Mouse (Mus musculus): ENCODE data around the gene Sorcs3.

Sorcs3 gene

GRCm38 (mm10) chr19:48727601-48728000 lies 521.8 kb downstream of the Sorcs3 start:
- no peak for DNase-seq

- DNase-seq, result no peak
These were observed 525.9 kb downstream of the Sorcs3 start for GRCm38 (mm10) chr19:48731731-48732130.

- DNase-seq, result no peak
These were observed 528.5 kb downstream of the Sorcs3 start for GRCm38 (mm10) chr19:48734370-48734769.

GRCm38 (mm10) chr19:48737554-48737953 lies 531.7 kb downstream of the Sorcs3 start:
- DNase-seq, result no peak

- DNase-seq, result no peak
These were observed 549.3 kb downstream of the Sorcs3 start for GRCm38 (mm10) chr19:48755156-48755555.

GRCm38 (mm10) chr19:48756831-48757230 lies 551.0 kb downstream of the Sorcs3 start:
- DNase-seq, result no peak

GRCm38 (mm10) chr19:48766524-48766923 lies 560.7 kb downstream of the Sorcs3 start:
- no peak for DNase-seq

GRCm38 (mm10) chr19:48771565-48771964 lies 565.7 kb downstream of the Sorcs3 start:
- DNase-seq, result peak; percentile 17

- DNase-seq, result no peak
These were observed 573.4 kb downstream of the Sorcs3 start for GRCm38 (mm10) chr19:48779095-48779765.

- no peak for DNase-seq
These were observed 575.0 kb downstream of the Sorcs3 start for GRCm38 (mm10) chr19:48780813-48781212.

GRCm38 (mm10) chr19:48782024-48782721 lies 576.3 kb downstream of the Sorcs3 start:
- DNase-seq, result no peak

- no peak for DNase-seq
These were observed 581.4 kb downstream of the Sorcs3 start for GRCm38 (mm10) chr19:48787269-48787668.

GRCm38 (mm10) chr19:48804546-48804945 lies 598.7 kb downstream of the Sorcs3 start:
- DNase-seq, result peak; percentile 60

GRCm38 (mm10) chr19:48811541-48811940 lies 605.7 kb downstream of the Sorcs3 start:
- DNase-seq, result peak; percentile 22

GRCm38 (mm10) chr19:48813823-48814222 lies 608.0 kb downstream of the Sorcs3 start:
- peak; percentile 36 for DNase-seq

GRCm38 (mm10) chr19:48815064-48815463 lies 609.2 kb downstream of the Sorcs3 start:
- DNase-seq, result no peak

- peak; percentile 44 for DNase-seq
These were observed 614.9 kb downstream of the Sorcs3 start for GRCm38 (mm10) chr19:48820493-48821282.

GRCm38 (mm10) chr19:48821283-48821715 lies 615.5 kb downstream of the Sorcs3 start:
- no peak for DNase-seq

GRCm38 (mm10) chr19:48834342-48834741 lies 628.5 kb downstream of the Sorcs3 start:
- DNase-seq, result no peak

- no peak for DNase-seq
These were observed 633.6 kb downstream of the Sorcs3 start for GRCm38 (mm10) chr19:48839418-48839817.

- DNase-seq, result no peak
These were observed 641.9 kb downstream of the Sorcs3 start for GRCm38 (mm10) chr19:48847700-48848099.

- no peak for DNase-seq
These were observed 644.6 kb downstream of the Sorcs3 start for GRCm38 (mm10) chr19:48850466-48850865.
